Comparison of ENCODE assay signal across 23 mouse cellular contexts in the genomic region with DNA sequence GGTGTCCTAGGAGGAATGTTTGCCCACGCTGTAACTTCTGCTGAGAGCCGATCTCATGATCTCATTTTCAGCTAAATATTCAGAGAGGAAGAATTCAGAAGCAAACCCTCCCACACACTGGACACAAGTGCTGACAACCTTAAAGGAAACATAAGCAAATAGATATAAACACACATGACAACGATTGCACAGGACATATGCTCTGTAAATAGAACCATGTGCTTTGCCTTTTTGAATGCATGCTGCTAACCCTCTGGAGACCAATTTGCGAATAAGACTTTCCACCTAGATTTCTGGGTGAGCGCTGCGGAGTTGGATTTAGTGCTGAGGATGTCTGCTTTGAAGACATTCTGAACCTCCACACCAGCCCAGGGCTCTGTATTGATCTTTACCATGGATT.
DNase-seq lines count a peak whose midpoint lies in the region; ATAC-seq lines count a peak whose summit lies in the region.
"Had no signal": no experiment of that assay in that cellular context is flagged by ENCODE, and none has a peak within 500 bp of the region (broad histone marks: within the 10 kb centered on the region; RNA-seq: fewer than 3 reads in every experiment).

No protein-coding gene starts in this region.

- 57% methylated on average over 6 of the region's 6 CpGs for WGBS in embryonic facial prominence, embryonic 11.5 days
- WGBS in embryonic facial prominence, embryonic 10.5 days: 67% methylated on average over 6 of the region's 6 CpGs
- 61% methylated on average over 6 of the region's 6 CpGs for WGBS in midbrain, embryonic 15.5 days
- 73% methylated on average over 6 of the region's 6 CpGs for WGBS in midbrain, embryonic 11.5 days

- H3K27ac ChIP-seq in embryonic facial prominence, embryonic 11.5 days (replicated peaks; ENCODE audit: low read depth, low read length): no peak overlapping the region
- H3K27ac ChIP-seq in embryonic facial prominence, embryonic 10.5 days (replicated peaks): no peak overlapping the region
- no peak overlapping the region for H3K27ac ChIP-seq in midbrain, embryonic 15.5 days
- no peak overlapping the region for H3K27ac ChIP-seq in midbrain, embryonic 11.5 days (ENCODE audit: low read depth, low read length)
- H3K27ac ChIP-seq: embryonic facial prominence, embryonic 15.5 days; heart, adult 2 months; hindbrain, embryonic 15.5 days had no signal

- no peak overlapping the region for H3K4me2 ChIP-seq in embryonic facial prominence, embryonic 11.5 days (ENCODE audit: low read depth, low read length)
- H3K4me2 ChIP-seq in midbrain, embryonic 15.5 days: no peak overlapping the region
- H3K4me2 ChIP-seq in midbrain, embryonic 11.5 days: no peak overlapping the region
- H3K4me2 ChIP-seq: embryonic facial prominence, embryonic 15.5 days; heart, embryonic 12.5 days; hindbrain, embryonic 15.5 days had no signal

- no peaks in the 10 kb centered on the region for H3K4me1 ChIP-seq in embryonic facial prominence, embryonic 11.5 days (ENCODE audit: control insufficient read depth, insufficient read depth, low read length)
- H3K4me1 ChIP-seq in embryonic facial prominence, embryonic 10.5 days: no peaks in the 10 kb centered on the region
- H3K4me1 ChIP-seq in midbrain, embryonic 15.5 days: no peaks in the 10 kb centered on the region
- no peaks in the 10 kb centered on the region for H3K4me1 ChIP-seq in midbrain, embryonic 11.5 days (ENCODE audit: control insufficient read depth, insufficient read depth, low read length)
- H3K4me1 ChIP-seq: embryonic facial prominence, embryonic 15.5 days; heart, embryonic 12.5 days; hindbrain, embryonic 15.5 days had no signal

- H3K9ac ChIP-seq in embryonic facial prominence, embryonic 11.5 days (replicated peaks; ENCODE audit: low read length): no peak overlapping the region
- H3K9ac ChIP-seq in midbrain, embryonic 15.5 days: no peak overlapping the region
- no peak overlapping the region for H3K9ac ChIP-seq in midbrain, embryonic 11.5 days (ENCODE audit: low read length)
- H3K9ac ChIP-seq: embryonic facial prominence, embryonic 15.5 days; heart, embryonic 12.5 days; hindbrain, embryonic 15.5 days had no signal

- DNase-seq in embryonic facial prominence, embryonic 11.5 days (ENCODE audit: low spot score): peak; percentile 12
- no peak for DNase-seq in embryonic facial prominence, embryonic 10.5 days (ENCODE audit: low spot score)
- no peak for DNase-seq in frontal cortex, postnatal 10 days (ENCODE audit: low spot score in 2 of 2)
- DNase-seq in midbrain, embryonic 11.5 days (ENCODE audit: low spot score, missing footprints): no peak
- DNase-seq in kidney, adult 8-10 months: no peak
- DNase-seq: adrenal gland, adult 8-10 months; adrenal gland, postnatal 36 days; B cell, adult 2 months; cerebellum, adult 11 months; cerebellum, adult 8-10 months; cerebellum, postnatal 25 days; gastrocnemius, postnatal 10 days; heart, adult 2 months; heart, postnatal 36 days had no signal

- ATAC-seq in embryonic facial prominence, embryonic 11.5 days (replicated peaks; ENCODE audit: insufficient number of reproducible peaks, low FRiP score, low TSS enrichment, low read depth): no peak
- 0 out of 2 replicates have a peak, but pooled peaks have one; percentile 32 for ATAC-seq in frontal cortex, adult (ENCODE audit: low TSS enrichment)
- ATAC-seq in midbrain, embryonic 15.5 days (replicated peaks): peak; percentile 14; the same call in 1 of the 2 replicates
- no peak for ATAC-seq in midbrain, embryonic 11.5 days (ENCODE audit: low FRiP score)
- ATAC-seq: CD4-positive, CD25-positive, alpha-beta regulatory T cell, adult 4 months; intestine, embryonic 16.5 days had no signal

- no peaks in the 10 kb centered on the region for H3K27me3 ChIP-seq in embryonic facial prominence, embryonic 11.5 days (ENCODE audit: control insufficient read depth, insufficient read depth, low read length)
- H3K27me3 ChIP-seq in embryonic facial prominence, embryonic 10.5 days (replicated peaks; ENCODE audit: low read depth, poor library complexity, severe bottlenecking): no peaks in the 10 kb centered on the region
- H3K27me3 ChIP-seq in midbrain, embryonic 15.5 days (replicated peaks): no peaks in the 10 kb centered on the region
- no peaks in the 10 kb centered on the region for H3K27me3 ChIP-seq in midbrain, embryonic 11.5 days (ENCODE audit: control insufficient read depth, insufficient read depth, low read length)
- H3K27me3 ChIP-seq: embryonic facial prominence, embryonic 15.5 days; heart, embryonic 12.5 days; hindbrain, embryonic 15.5 days had no signal

- no peaks in the 10 kb centered on the region for H3K9me3 ChIP-seq in embryonic facial prominence, embryonic 11.5 days (replicated peaks; ENCODE audit: control insufficient read depth, low read length)
- no peaks in the 10 kb centered on the region for H3K9me3 ChIP-seq in embryonic facial prominence, embryonic 10.5 days
- H3K9me3 ChIP-seq in midbrain, embryonic 15.5 days: no peaks in the 10 kb centered on the region
- H3K9me3 ChIP-seq in midbrain, embryonic 11.5 days (ENCODE audit: control insufficient read depth, low read length): no peaks in the 10 kb centered on the region
- H3K9me3 ChIP-seq: embryonic facial prominence, embryonic 15.5 days; heart, embryonic 12.5 days; hindbrain, embryonic 15.5 days had no signal

- H3K36me3 ChIP-seq in embryonic facial prominence, embryonic 11.5 days (replicated peaks; ENCODE audit: control insufficient read depth, insufficient read depth, low read depth, low read length): no peaks in the 10 kb centered on the region
- H3K36me3 ChIP-seq in embryonic facial prominence, embryonic 10.5 days (replicated peaks): no peaks in the 10 kb centered on the region
- H3K36me3 ChIP-seq in midbrain, embryonic 15.5 days (replicated peaks): no peaks in the 10 kb centered on the region
- no peaks in the 10 kb centered on the region for H3K36me3 ChIP-seq in midbrain, embryonic 11.5 days (ENCODE audit: control insufficient read depth, insufficient read depth, low read length)
- H3K36me3 ChIP-seq: embryonic facial prominence, embryonic 15.5 days; G1E; heart, embryonic 12.5 days; hindbrain, embryonic 15.5 days had no signal

- H3K4me3 ChIP-seq in embryonic facial prominence, embryonic 11.5 days (ENCODE audit: low read depth, low read length): no peak overlapping the region
- H3K4me3 ChIP-seq in embryonic facial prominence, embryonic 10.5 days: no peak overlapping the region
- no peak overlapping the region for H3K4me3 ChIP-seq in midbrain, embryonic 15.5 days
- H3K4me3 ChIP-seq in midbrain, embryonic 11.5 days (ENCODE audit: low read depth, low read length): no peak overlapping the region
- H3K4me3 ChIP-seq: embryonic facial prominence, embryonic 15.5 days; erythroblast, embryonic 14.5 days; heart, adult 2 months; heart, embryonic 12.5 days; hindbrain, embryonic 15.5 days had no signal

Comparison
In these comparisons a context has a peak if more than half of its experiments do, and no peak if none do; other contexts are left out.
1. ATAC-seq: peak in frontal cortex, adult (single experiment) and midbrain, embryonic 15.5 days (single experiment); none in embryonic facial prominence, embryonic 11.5 days (single experiment) and midbrain, embryonic 11.5 days (single experiment).